Mouse (Mus musculus) ES-E14 (cell line): ENCODE data around the gene Cald1. TPM values are rescaled to one million over a fixed set of nuclear protein-coding genes. Genes with fewer than 3 reads are reported as not detected.

Source experiments
- DNase-seq: peaks from one replicate; pipeline ENCODE4 v3.0.0-alpha.2; 2013; ENCODE audit warnings: low read depth, low spot score
- H3K27ac ChIP-seq: 2 replicates; pipeline ENCODE4 v1.5.1; 2012; ENCODE audit warnings: low read depth, mild to moderate bottlenecking, low read length, moderate library complexity, mixed read lengths; ENCODE audit not compliant: poor library complexity, insufficient read depth, severe bottlenecking
- H3K36me3 ChIP-seq: 2 replicates; pipeline ENCODE4 v1.6.1; 2012; ENCODE audit warnings: mild to moderate bottlenecking, low read length, moderate library complexity, mixed read lengths; ENCODE audit not compliant: control insufficient read depth, poor library complexity, insufficient read depth, severe bottlenecking
- H3K4me1 ChIP-seq, 2 experiments: fragments of 150-350 bp in 1 of 2; sonication (generic) in 1 of 2; 2 replicates each; pipeline ENCODE4 v1.6.1; 2012; ENCODE audit warnings: low read length in 2 of 2, mild to moderate bottlenecking in 1 of 2, mixed read lengths in 1 of 2; ENCODE audit not compliant: control insufficient read depth in 2 of 2, insufficient read depth in 2 of 2, poor library complexity in 1 of 2
- H3K4me3 ChIP-seq, 2 experiments: fragments of 150-350 bp in 1 of 2; sonication (generic) in 1 of 2; 2 replicates each; pipeline ENCODE4 v1.5.1; 2012; ENCODE audit warnings: low read length in 2 of 2, low read depth in 1 of 2, mild to moderate bottlenecking in 1 of 2, mixed read lengths in 1 of 2; ENCODE audit not compliant: insufficient read depth in 1 of 2, poor library complexity in 1 of 2, severe bottlenecking in 1 of 2
- H3K9ac ChIP-seq: 2 replicates; pipeline ENCODE4 v1.6.1; 2012; ENCODE audit warnings: low read depth, mild to moderate bottlenecking, low read length, mixed read lengths; ENCODE audit not compliant: poor library complexity, insufficient read depth, severe bottlenecking
- H3K9me3 ChIP-seq: fragments of 150-350 bp; sonication (generic); 2 replicates; pipeline ENCODE4 v1.6.1; 2012; ENCODE audit warnings: low read depth, mild to moderate bottlenecking, low read length; ENCODE audit not compliant: control insufficient read depth, insufficient read depth
- CHD2 ChIP-seq: IDR thresholded peaks from 2 replicates; pipeline ENCODE4 v1.6.1; 2014; ENCODE audit warnings: mild to moderate bottlenecking, low read depth, low read length, inconsistent platforms
- HCFC1 ChIP-seq: IDR thresholded peaks from 2 replicates; pipeline ENCODE4 v1.6.1; 2012; ENCODE audit warnings: low read length, inconsistent platforms, borderline replicate concordance; ENCODE audit not compliant: insufficient read depth
- MAFK ChIP-seq: IDR thresholded peaks from 2 replicates; pipeline ENCODE4 v1.6.1; 2014; ENCODE audit warnings: mild to moderate bottlenecking, low read depth, low read length, inconsistent platforms; ENCODE audit not compliant: insufficient read depth
- ZC3H11A ChIP-seq: IDR thresholded peaks from 2 replicates; pipeline ENCODE4 v1.6.1; 2012; ENCODE audit warnings: low read depth, mild to moderate bottlenecking, inconsistent platforms, low read length, borderline replicate concordance
- ZNF384 ChIP-seq: IDR thresholded peaks from 2 replicates; pipeline ENCODE4 v1.6.1; 2012; ENCODE audit warnings: low read depth, low read length, inconsistent platforms
- in situ Hi-C, 2 experiments: fragments of 600-800 bp; cut with MboI; formaldehyde crosslinking; loops; one replicate each; pipeline ENCODE4 v1.15.1; 2025; ENCODE audit warnings: low sequenced_read_pairs in 2 of 2, inconsistent platforms in 1 of 2; ENCODE audit not compliant: unreplicated experiment in 2 of 2
- total RNA-seq: library from RNA; depleted of rRNA; stranded (reverse); fragments of 300-350 nt; gene quantifications from 2 replicates; pipeline ENCODE4 v1.2.3, GENCODE M21; 2012

Cald1 gene
- total RNA-seq, 1 experiment: 108 TPM

DNA sequence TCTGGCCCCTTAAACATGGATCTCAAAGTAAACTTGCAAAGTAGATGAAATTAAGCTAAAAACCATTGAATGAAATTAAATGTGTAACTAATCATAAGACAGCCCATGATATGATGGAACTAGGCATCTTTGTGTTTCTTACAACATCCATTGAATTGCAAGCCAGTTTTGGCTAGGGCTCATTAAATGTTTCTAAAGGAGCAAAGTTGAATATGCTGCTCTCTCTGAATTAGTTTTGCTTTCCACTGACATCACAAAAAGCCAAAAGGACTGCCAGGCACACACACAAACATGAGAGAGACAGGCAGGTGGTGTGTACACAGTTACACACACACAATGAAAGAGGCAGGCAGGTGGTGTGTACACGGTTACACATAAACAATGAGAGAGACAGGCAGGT is 127.4 kb downstream of the Cald1 start:
- H3K4me1 ChIP-seq: peaks cover 0 to 7% of the 10 kb centered on the region in 2 experiments; a peak in 1 of 4 replicates
- no peak overlapping the region for H3K27ac ChIP-seq
- no peaks in the 10 kb centered on the region for H3K36me3 ChIP-seq
- no peak overlapping the region for H3K4me3 ChIP-seq
- H3K9me3 ChIP-seq: no peaks in the 10 kb centered on the region
- no peak for TF ChIP-seq ZC3H11A
- TF ChIP-seq HCFC1: no peak
- TF ChIP-seq ZNF384: no peak
- TF ChIP-seq CHD2: no peak
- TF ChIP-seq MAFK: no peak
- H3K9ac ChIP-seq: no peak overlapping the region
- in situ Hi-C loops: no loop called here
- no peak for DNase-seq

DNA sequence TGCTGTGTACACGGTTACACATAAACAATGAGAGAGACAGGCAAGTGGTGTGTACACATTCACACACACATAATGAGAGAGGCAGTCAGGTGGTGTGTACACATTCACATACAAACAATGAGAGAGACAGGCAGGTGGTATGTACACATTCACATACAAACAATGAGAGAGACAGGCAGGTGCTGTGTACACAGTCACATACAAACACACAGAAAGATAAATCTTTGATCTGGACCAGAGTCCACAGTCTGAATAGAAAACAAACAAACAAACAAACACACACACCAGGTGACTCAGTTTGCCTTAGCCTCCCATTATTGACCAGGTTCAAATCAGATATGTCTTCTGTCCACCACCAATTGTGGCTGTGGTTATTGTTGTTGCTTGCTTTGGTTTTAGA is 127.8 kb downstream of the Cald1 start:
- DNase-seq: no peak
- TF ChIP-seq CHD2 (no peak), ZC3H11A (no peak), ZNF384 (no peak), MAFK (no peak), HCFC1 (no peak)
- Histone ChIP-seq H3K9me3 (no peaks in the 10 kb centered on the region), H3K36me3 (no peaks in the 10 kb centered on the region), H3K4me1 (peaks cover 0 to 7% of the 10 kb centered on the region in 2 experiments; a peak in 1 of 4 replicates), H3K9ac (no peak overlapping the region), H3K27ac (no peak overlapping the region), H3K4me3 (no peak overlapping the region)
- in situ Hi-C loops: no loop called here

DNA sequence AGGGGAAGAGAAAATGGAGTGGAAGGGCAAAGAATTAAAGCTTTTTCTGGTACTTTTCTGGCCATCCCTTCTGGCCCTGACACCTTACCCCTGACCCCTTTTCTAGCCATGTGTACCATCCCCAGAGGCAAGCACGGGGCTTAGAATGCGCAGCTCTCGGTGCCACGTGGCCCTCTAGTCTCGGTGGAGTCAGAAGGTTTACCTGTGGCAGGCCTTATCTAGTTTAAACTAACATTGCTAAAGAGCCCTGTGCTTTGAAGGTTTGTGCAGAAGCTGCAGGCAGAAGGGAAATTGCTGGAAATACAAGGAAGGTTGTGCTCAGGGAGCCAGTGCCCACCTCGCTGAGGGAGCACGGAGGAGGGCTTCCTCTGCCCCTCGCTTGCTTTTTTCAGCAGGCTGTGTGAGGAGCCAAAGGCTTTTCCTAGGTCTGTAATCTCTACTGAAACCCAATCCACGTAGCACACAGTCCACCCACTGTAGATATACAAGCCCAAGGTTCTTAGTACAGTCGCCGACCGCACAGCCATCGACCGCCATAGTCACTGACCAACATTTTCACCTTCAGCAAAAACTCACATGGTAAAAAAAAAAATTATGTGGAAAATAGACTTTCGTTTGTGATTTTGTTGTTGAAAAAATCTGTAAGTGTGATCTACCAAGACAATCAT is 129.2 kb downstream of the Cald1 start:
- Histone ChIP-seq H3K9ac (no peak overlapping the region), H3K36me3 (no peaks in the 10 kb centered on the region), H3K4me3 (no peak overlapping the region), H3K9me3 (no peaks in the 10 kb centered on the region), H3K27ac (no peak overlapping the region), H3K4me1 (peaks cover 0 to 7% of the 10 kb centered on the region in 2 experiments; a peak in 1 of 4 replicates)
- in situ Hi-C loops: no loop called here
- no peak for DNase-seq
- no peak for TF ChIP-seq ZC3H11A
- no peak for TF ChIP-seq MAFK
- TF ChIP-seq ZNF384: no peak
- TF ChIP-seq CHD2: no peak
- TF ChIP-seq HCFC1: no peak

DNA sequence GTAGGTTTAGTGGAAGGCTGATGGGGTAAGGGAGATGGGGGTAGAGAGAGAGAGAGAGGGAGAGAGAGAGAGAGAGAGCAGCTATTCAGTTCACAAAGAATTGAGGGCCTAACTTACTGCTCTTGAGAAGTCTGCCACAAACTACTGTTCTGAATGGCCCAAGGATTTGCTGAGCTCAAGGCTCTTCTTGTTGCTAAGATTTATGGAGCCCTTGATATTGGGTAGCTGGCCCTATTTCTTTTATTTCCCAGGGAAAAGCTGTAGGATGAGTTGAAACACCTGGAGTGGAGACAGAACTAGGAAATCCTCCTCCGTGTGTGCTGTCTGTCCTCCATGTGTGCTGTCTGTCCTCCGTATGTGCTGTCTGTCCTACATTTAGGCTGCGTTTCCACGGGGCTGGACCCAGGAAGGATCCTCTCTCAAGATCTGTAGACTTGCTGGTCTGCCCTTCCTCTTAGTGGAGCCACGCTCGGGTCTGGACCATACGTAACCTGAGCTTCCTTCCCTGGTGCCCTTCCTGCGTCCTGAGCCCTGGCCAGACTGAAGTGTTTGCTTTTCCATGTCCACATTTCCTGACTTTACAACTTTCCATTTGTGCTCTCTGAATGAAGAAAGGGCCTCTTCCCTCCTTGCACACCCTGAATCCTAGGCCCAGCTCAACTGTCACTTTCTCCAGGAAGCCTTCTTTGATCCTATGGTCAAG is 131.3 kb downstream of the Cald1 start:
- in situ Hi-C loops: no loop called here
- Histone ChIP-seq H3K9me3 (no peaks in the 10 kb centered on the region), H3K4me1 (peaks cover 0 to 7% of the 10 kb centered on the region in 2 experiments; a peak in 1 of 4 replicates), H3K4me3 (no peak overlapping the region), H3K36me3 (no peaks in the 10 kb centered on the region), H3K27ac (no peak overlapping the region), H3K9ac (no peak overlapping the region)
- TF ChIP-seq CHD2: no peak
- no peak for TF ChIP-seq ZNF384
- TF ChIP-seq HCFC1: no peak
- no peak for TF ChIP-seq MAFK
- no peak for TF ChIP-seq ZC3H11A
- DNase-seq: no peak
